Mouse (Mus musculus) gastrocnemius, postnatal 25 days (tissue): Measurements from ENCODE around the gene Atp9a. TPM values are rescaled to one million over a fixed set of nuclear protein-coding genes. Genes with fewer than 3 reads are reported as not detected.

Experiments
- DNase-seq: peaks from one replicate; pipeline ENCODE4 v3.0.0; 2022
- total RNA-seq, 2 experiments: library from RNA; stranded (reverse); gene quantifications; 1 replicate in 1 of 2; 2 replicates in 1 of 2; pipeline ENCODE4 v1.2.3; 2021

The Atp9a gene
- total RNA-seq, 2 experiments from 2014 or later = 13.3 to 18.8 TPM

- no peak for DNase-seq
Observed at GRCm38 (mm10) chr2:168682721-168683120, 59.5 kb downstream of the Atp9a start.

- no peak for DNase-seq
Observed at GRCm38 (mm10) chr2:168681531-168681930, 60.7 kb downstream of the Atp9a start.

GRCm38 (mm10) chr2:168679381-168680199, 62.6 kb downstream of the Atp9a start:
- no peak for DNase-seq

GRCm38 (mm10) chr2:168678662-168679294, 63.4 kb downstream of the Atp9a start:
- DNase-seq = no peak

GRCm38 (mm10) chr2:168677650-168678049, 64.6 kb downstream of the Atp9a start:
- DNase-seq = no peak

- no peak for DNase-seq
Observed at GRCm38 (mm10) chr2:168671724-168672123, 70.5 kb downstream of the Atp9a start.

- no peak for DNase-seq
Observed at GRCm38 (mm10) chr2:168670241-168670640, 72.0 kb downstream of the Atp9a start.

- DNase-seq = no peak
Observed at GRCm38 (mm10) chr2:168669762-168670161, 72.4 kb downstream of the Atp9a start.

- DNase-seq = no peak
Observed at GRCm38 (mm10) chr2:168667745-168668144, 74.5 kb downstream of the Atp9a start.

- no peak for DNase-seq
Observed at GRCm38 (mm10) chr2:168665680-168666079, 76.5 kb downstream of the Atp9a start.

- DNase-seq = no peak
Observed at GRCm38 (mm10) chr2:168663716-168664115, 78.5 kb downstream of the Atp9a start.

- no peak for DNase-seq
Observed at GRCm38 (mm10) chr2:168663216-168663615, 79.0 kb downstream of the Atp9a start.

GRCm38 (mm10) chr2:168661802-168662201, 80.4 kb downstream of the Atp9a start:
- DNase-seq = no peak

- no peak for DNase-seq
Observed at GRCm38 (mm10) chr2:168660344-168660743, 81.9 kb downstream of the Atp9a start.

GRCm38 (mm10) chr2:168658551-168658950, 83.7 kb downstream of the Atp9a start:
- DNase-seq = peak; percentile 36

GRCm38 (mm10) chr2:168656569-168657308, 85.5 kb downstream of the Atp9a start:
- DNase-seq = no peak

- DNase-seq = no peak
Observed at GRCm38 (mm10) chr2:168654983-168655669, 87.1 kb downstream of the Atp9a start.

- no peak for DNase-seq
Observed at GRCm38 (mm10) chr2:168654482-168654881, 87.7 kb downstream of the Atp9a start.

- DNase-seq = no peak
Observed at GRCm38 (mm10) chr2:168651757-168652156, 90.5 kb downstream of the Atp9a start.

GRCm38 (mm10) chr2:168648171-168648570, 94.0 kb downstream of the Atp9a start:
- no peak for DNase-seq

GRCm38 (mm10) chr2:168644855-168645254, 97.4 kb downstream of the Atp9a start:
- no peak for DNase-seq

GRCm38 (mm10) chr2:168643524-168644177, 98.6 kb downstream of the Atp9a start:
- DNase-seq = no peak
